Comparison of ENCODE assay signal across 13 mouse cellular contexts in the genomic region with DNA sequence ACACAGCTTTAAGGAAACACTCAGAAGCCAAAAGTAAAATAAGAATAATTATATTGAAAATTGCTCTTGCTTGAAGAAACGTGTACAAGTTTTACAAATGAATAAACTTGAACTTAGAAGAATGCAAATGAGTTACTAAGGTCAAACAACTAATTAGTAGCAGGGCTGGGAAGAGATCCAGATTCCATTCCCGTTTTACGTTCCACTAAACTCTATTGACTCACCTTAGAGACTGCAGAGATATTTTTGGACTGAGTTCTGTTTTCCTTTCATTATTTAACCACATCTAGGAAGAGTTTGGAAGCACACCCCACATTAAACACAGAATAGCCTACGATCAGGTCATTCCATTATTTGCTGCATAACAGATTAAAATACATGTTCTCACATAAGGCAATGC.
"Had no signal": no experiment of that assay in that cellular context is flagged by ENCODE, and none has a peak within 500 bp of the region (broad histone marks: within the 10 kb centered on the region; RNA-seq: fewer than 3 reads in every experiment).

No protein-coding gene starts in this region.

- DNase-seq: layer of hippocampus, postnatal 36 days; lung, embryonic 14.5 days; lung, postnatal 10 days; lung, postnatal 4 days; midbrain, embryonic 14.5 days; thymus, postnatal 4 days had no signal

- H3K36me3 ChIP-seq: intestine, embryonic 15.5 days; limb, embryonic 15.5 days; liver, embryonic 12.5 days; midbrain, embryonic 10.5 days; neural tube, embryonic 12.5 days had no signal

- H3K4me1 ChIP-seq: intestine, embryonic 15.5 days; limb, embryonic 15.5 days; liver, embryonic 12.5 days; midbrain, embryonic 10.5 days; neural tube, embryonic 12.5 days had no signal

- H3K4me2 ChIP-seq: intestine, embryonic 15.5 days; limb, embryonic 15.5 days; liver, embryonic 12.5 days; lung, embryonic 14.5 days; neural tube, embryonic 12.5 days had no signal

- H3K27ac ChIP-seq: intestine, embryonic 15.5 days; limb, embryonic 15.5 days; liver, embryonic 12.5 days; midbrain, embryonic 10.5 days; neural tube, embryonic 12.5 days; stomach, postnatal 0 days had no signal

- H3K4me3 ChIP-seq: intestine, embryonic 15.5 days; limb, embryonic 15.5 days; liver, embryonic 12.5 days; midbrain, embryonic 10.5 days; myocyte; neural tube, embryonic 12.5 days had no signal

- ATAC-seq: intestine, embryonic 15.5 days; liver, embryonic 12.5 days had no signal

- H3K9me3 ChIP-seq: intestine, embryonic 15.5 days; limb, embryonic 15.5 days; liver, embryonic 12.5 days; midbrain, embryonic 10.5 days; neural tube, embryonic 12.5 days had no signal

- H3K27me3 ChIP-seq: intestine, embryonic 15.5 days; limb, embryonic 15.5 days; liver, embryonic 12.5 days; neural tube, embryonic 12.5 days had no signal

- H3K9ac ChIP-seq: intestine, embryonic 15.5 days; limb, embryonic 15.5 days; liver, embryonic 12.5 days; lung, embryonic 14.5 days; neural tube, embryonic 12.5 days had no signal
